Mouse (Mus musculus) left cerebral cortex, postnatal 14 days (tissue): Measurements from ENCODE around the gene Tmem234. TPM values are rescaled to one million over a fixed set of nuclear protein-coding genes. Genes with fewer than 3 reads are reported as not detected.

ENCODE experiments used
- DNase-seq, 2 experiments: peaks; one replicate each; pipeline ENCODE4 v3.0.0; 2021 to 2022; ENCODE audit warnings: low spot score in 2 of 2, mixed read lengths in 1 of 2
- intact Hi-C: fragments of 180-260 bp; cut with DNase I; formaldehyde crosslinking; loops from one replicate; pipeline ENCODE4 v1.15.1; 2025
- microRNA-seq, 2 experiments: library from miRNA; unstranded; fragments of <30 nt; microRNA quantifications; one replicate each; pipeline ENCODE4 v1.2.0; 2022
- total RNA-seq, 2 experiments: library from RNA; stranded (reverse); gene quantifications; 2 replicates each; pipeline ENCODE4 v1.2.3; 2021

The Tmem234 gene
- total RNA-seq, 2 experiments from 2014 or later, result 91.8 to 105 TPM

DNA sequence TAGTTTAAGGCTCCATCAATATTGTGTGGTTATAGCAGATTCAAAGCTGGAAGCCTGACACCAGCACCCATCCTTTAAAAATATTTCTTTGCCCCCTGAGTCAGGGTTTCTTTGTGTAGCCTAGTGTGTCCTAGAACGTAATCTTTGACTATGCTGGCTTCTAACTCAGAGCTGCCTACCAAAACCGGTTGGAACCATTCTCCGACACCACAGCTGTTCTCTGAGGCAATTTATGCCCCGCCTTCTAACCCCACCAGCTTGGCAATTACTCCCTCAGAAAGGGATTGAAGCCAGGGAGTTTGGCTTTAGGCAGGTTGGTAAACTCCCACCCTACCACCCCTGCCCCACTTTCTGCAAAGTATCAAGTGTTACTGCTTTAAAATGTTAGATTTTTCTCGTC, 41.3 kb downstream of the Tmem234 start:
- DNase-seq, result no peak
- intact Hi-C loops, result loop anchor here (2.0 kb wide), 1 partner anchor 17 kb away; no protein-coding TSS in a partner anchor

- peak in 1 of 2 experiments; percentile 28 for DNase-seq
- intact Hi-C loops, result no loop called here
These were observed 44.7 kb downstream of the Tmem234 start for GRCm38 (mm10) chr4:129645204-129645603.

DNA sequence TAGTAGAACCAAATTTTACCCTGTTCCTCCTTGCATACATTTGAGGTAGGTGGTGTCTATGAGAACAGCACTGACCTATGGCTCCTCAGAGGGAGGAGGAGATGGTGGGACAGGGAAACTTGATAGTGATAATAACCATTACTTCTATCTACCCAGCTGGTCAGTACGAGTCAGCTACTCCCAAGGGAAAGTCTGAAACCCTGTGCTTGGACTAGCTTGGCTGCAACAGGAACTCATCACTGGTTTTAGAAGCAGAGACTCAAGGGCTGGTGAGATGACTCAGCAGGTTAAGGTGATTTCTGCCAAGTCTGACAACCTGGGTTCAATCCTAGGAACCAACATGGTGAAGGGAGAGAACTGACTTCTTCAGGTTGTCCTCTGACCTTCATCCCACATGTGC, 48.2 kb downstream of the Tmem234 start:
- no peak for DNase-seq
- intact Hi-C loops, result no loop called here

- DNase-seq, result no peak
- intact Hi-C loops, result no loop called here
These were observed 49.9 kb downstream of the Tmem234 start for GRCm38 (mm10) chr4:129650359-129650758.

GRCm38 (mm10) chr4:129654770-129655169, 54.3 kb downstream of the Tmem234 start:
- peak in 1 of 2 experiments; percentile 18 for DNase-seq
- intact Hi-C loops, result no loop called here

- intact Hi-C loops, result no loop called here
- DNase-seq, result no peak
These were observed 61.1 kb downstream of the Tmem234 start for GRCm38 (mm10) chr4:129661584-129661983.

DNA sequence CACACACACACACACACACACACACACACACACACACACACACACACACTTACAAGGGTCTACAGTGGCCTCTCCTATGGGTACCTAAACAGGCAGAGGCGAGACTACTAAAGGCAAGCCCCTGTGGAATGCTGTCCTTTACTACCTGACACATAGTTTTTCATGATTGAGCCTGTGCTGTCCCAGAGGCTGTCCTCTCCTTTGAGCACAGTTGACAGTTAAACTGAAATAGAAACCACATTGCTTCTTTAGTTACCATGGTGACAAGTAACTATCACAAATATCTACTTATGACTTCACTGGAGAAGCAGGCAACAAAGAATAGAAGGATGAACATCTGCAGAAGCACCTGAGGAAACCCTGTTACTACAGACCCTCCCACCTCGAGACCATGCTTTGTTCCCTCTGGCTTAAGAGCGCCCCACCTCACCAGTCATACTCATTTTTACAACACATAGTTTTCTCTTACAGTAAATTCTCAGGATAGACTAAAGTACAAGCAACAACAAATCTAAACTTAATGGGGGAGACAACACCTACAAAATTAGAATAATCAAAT, 61.9 kb downstream of the Tmem234 start:
- intact Hi-C loops, result no loop called here
- no peak for DNase-seq

GRCm38 (mm10) chr4:129671491-129672082, 71.1 kb downstream of the Tmem234 start:
- peak in 1 of 2 experiments; percentile 45 for DNase-seq
- intact Hi-C loops, result loop anchor here (2.0 kb wide), 1 partner anchor 25 kb away; the partner anchor contains the start of gene Tmem39b

DNA sequence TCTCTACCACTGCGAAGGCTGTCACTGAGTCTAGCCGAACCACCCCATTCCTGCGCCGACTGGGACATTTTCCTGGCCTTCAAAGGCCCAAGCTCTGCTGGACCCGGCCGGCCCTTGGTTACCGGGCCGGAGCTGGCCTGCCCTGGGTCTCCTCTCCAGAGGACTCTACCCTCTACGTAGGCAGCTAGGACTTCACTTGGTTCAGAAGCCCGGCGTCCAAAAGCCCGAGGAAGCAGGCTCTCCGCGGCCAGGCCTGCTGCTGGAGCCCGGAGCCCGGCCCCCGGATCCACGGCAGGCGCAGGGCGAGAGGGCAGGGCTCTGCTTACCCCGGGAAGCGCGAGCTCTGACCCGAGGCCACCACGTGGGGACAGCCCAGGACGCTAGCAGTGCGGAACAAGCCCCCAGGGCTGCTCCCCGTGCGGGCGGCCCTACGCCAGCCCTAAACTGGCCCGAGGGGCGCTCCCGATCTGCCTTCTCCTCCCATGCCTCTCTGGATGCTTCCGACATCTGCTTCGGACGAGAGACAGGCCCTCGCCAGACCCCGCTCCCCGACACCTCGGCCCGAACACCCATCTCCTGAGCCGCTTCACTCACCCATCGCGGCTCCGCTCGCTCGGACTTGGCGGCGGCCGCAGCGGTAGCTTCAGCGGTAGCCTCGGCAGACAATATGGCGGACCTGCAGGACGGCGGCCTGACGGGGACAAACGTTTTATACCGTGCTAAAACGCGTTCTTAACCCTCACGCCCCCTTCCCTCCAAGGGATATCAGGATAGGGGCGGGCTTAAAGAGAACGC, 71.8 kb downstream of the Tmem234 start, which contains the start of gene Kpna6:
Gene Kpna6 (minus strand): TSS at position 685 of the 795 bp plus-strand sequence.
- intact Hi-C loops, result loop anchor here (2.0 kb wide), 1 partner anchor 25 kb away; the partner anchor contains the start of gene Tmem39b
- DNase-seq, result peak; percentile 89 to 91

DNA sequence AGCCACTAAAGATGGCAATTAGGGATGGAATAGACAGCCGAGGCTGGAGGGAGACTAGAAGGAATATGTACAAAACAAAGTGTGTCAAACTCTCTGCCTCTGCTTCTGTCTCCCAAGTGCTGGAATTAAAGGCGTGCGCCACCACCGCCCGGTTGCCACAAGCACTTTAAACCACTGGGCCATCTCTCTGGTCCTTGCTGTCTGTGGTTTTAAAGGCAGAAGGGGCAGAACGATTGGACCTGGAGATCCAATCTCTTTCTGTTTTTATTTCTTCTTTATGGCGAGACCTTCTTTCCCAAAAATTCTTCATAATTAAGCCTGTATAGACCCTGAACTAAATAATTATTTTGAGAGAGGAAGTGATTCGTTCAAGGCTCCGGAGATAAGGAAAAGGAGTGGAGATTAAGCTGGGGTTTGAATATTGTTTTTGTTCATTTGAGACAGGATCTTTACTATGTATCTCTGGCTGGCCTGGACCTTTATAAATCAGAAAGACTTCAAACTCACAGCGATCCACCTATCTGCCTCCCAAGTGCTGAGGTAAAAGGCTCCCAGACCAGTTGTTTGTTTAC, 72.5 kb downstream of the Tmem234 start:
- intact Hi-C loops, result loop anchor here (2.0 kb wide), 1 partner anchor 24 kb away; the partner anchor contains the start of gene Tmem39b
- no peak for DNase-seq

Small RNA genes lying within 50 kb of the gene (microRNA-seq; reads per million reads assigned to microRNA genes)
- gene Mir8119, result 0 reads per million in 2 experiments

Other genes with a start within 250 kb of the Tmem234 start
- gene Zbtb8a, start 222.6 kb upstream of the Tmem234 start, total RNA-seq, result 1 to 10 TPM; 7.4 to 8.0 TPM
- 1 to 10 TPM; 4.4 TPM for gene Zbtb8b, start 159.8 kb upstream of the Tmem234 start, total RNA-seq
- 10 to 100 TPM; 48.2 to 52.0 TPM for gene Bsdc1, start 139.1 kb upstream of the Tmem234 start, total RNA-seq
- under 1 TPM; 0.29 to 0.44 TPM for gene Tssk3, start 109.6 kb upstream of the Tmem234 start, total RNA-seq
- gene Fam229a, start 109.5 kb upstream of the Tmem234 start, total RNA-seq, result under 1 TPM in 1 of 2 experiments, not detected in 1; 0.87 TPM
- gene Marcksl1, start 87.1 kb upstream of the Tmem234 start, total RNA-seq, result 100 to 1,000 TPM; 538 to 599 TPM
- gene Hdac1, start 58.0 kb upstream of the Tmem234 start, total RNA-seq, result 10 to 100 TPM; 27.2 to 30.2 TPM
- 1 to 10 TPM; 5.5 to 8.5 TPM for gene Lck, start 27.0 kb upstream of the Tmem234 start, total RNA-seq
- not detected for gene Fam167b, start 22.1 kb upstream of the Tmem234 start, total RNA-seq
- gene Eif3i, start within 50 bp of the Tmem234 start, total RNA-seq, result 100 to 1,000 TPM; 139 to 140 TPM
- 1 to 10 TPM; 2.7 to 3.9 TPM for gene Dcdc2b, start 13.6 kb downstream of the Tmem234 start, total RNA-seq
- gene Iqcc, start 18.4 kb downstream of the Tmem234 start, total RNA-seq, result 10 to 100 TPM; 29.3 to 35.1 TPM
- 100 to 1,000 TPM; 103 to 110 TPM for gene Ccdc28b, start 23.3 kb downstream of the Tmem234 start, total RNA-seq
- 10 to 100 TPM; 40.2 to 45.5 TPM for gene Txlna, start 40.4 kb downstream of the Tmem234 start, total RNA-seq
- gene Kpna6, start 72.1 kb downstream of the Tmem234 start, total RNA-seq, result 10 to 100 TPM; 89.2 to 94.5 TPM
- 10 to 100 TPM; 12.6 to 15.3 TPM for gene Tmem39b, start 96.2 kb downstream of the Tmem234 start, total RNA-seq
- gene Khdrbs1, start 141.6 kb downstream of the Tmem234 start, total RNA-seq, result 10 to 100 TPM; 88.9 to 90.4 TPM
- gene Ptp4a2, start 210.6 kb downstream of the Tmem234 start, total RNA-seq, result 100 to 1,000 TPM; 112 to 126 TPM